20 mouse cellular contexts compared by ENCODE assay signal in genomic region chr11:106464681-106465544, GRCm38 (mm10).
"Had no signal": no experiment of that assay in that cellular context is flagged by ENCODE, and none has a peak within 500 bp of the region (broad histone marks: within the 10 kb centered on the region; RNA-seq: fewer than 3 reads in every experiment).

No protein-coding gene starts in this region.

- H3K27ac ChIP-seq: midbrain, embryonic 10.5 days; midbrain, embryonic 12.5 days; neural tube, embryonic 13.5 days; neural tube, embryonic 15.5 days; stomach, embryonic 15.5 days had no signal

- H3K4me1 ChIP-seq: midbrain, embryonic 12.5 days had no signal

- ATAC-seq: midbrain, embryonic 16.5 days had no signal

- H3K27me3 ChIP-seq: midbrain, embryonic 12.5 days; neural tube, embryonic 13.5 days; neural tube, embryonic 15.5 days; stomach, embryonic 15.5 days had no signal

- H3K36me3 ChIP-seq: midbrain, embryonic 10.5 days; midbrain, embryonic 12.5 days; neural tube, embryonic 13.5 days; neural tube, embryonic 15.5 days; stomach, embryonic 15.5 days had no signal

- DNase-seq: lung, adult 18-20 months; lung, embryonic 14.5 days; lung, postnatal 10 days; lung, postnatal 4 days; midbrain, embryonic 14.5 days; retina, postnatal 1 day; right cerebral cortex, adult 18-20 months; right cerebral cortex, postnatal 25 days; right cerebral cortex, postnatal 4 days; spleen, adult 18-20 months; thymus, adult 18-20 months; thymus, postnatal 14 days; thymus, postnatal 36 days had no signal

- H3K9ac ChIP-seq: lung, embryonic 14.5 days; midbrain, embryonic 12.5 days; neural tube, embryonic 13.5 days; neural tube, embryonic 15.5 days; stomach, embryonic 15.5 days had no signal

- H3K9me3 ChIP-seq: midbrain, embryonic 10.5 days; midbrain, embryonic 12.5 days; neural tube, embryonic 13.5 days; neural tube, embryonic 15.5 days; stomach, embryonic 15.5 days had no signal

- H3K4me3 ChIP-seq: midbrain, embryonic 10.5 days; midbrain, embryonic 12.5 days; myocyte; neural tube, embryonic 13.5 days; neural tube, embryonic 15.5 days; stomach, embryonic 15.5 days had no signal

- H3K4me2 ChIP-seq: lung, embryonic 14.5 days; midbrain, embryonic 12.5 days; neural tube, embryonic 13.5 days; neural tube, embryonic 15.5 days; stomach, embryonic 15.5 days had no signal
